Mouse (Mus musculus): ENCODE data around the gene Urb1.

Gene Urb1

GRCm38 (mm10) chr16:90765195-90765877, 44.9 kb downstream of the Urb1 start:
- DNase-seq = peak in 1 of 2 experiments; percentile 45

DNA sequence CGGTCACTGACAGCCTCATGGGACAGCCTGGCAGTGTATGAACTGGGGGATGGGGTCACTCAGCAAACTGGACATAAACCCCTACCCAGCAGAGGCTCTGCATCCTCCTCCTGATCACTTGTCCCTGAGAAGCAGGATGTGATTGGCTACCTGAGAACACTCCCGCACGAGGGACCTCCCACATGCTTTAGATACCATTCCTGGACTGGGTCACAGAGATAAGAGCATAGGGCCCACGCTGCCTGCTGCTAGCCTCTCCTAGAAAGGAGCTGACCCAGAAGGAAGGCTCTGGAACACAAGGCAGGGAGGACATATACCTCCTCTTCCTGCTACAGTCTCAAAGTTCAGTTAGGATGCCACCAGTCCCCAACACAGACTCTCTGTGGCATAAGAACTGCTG, 49.7 kb downstream of the Urb1 start:
- no peak for DNase-seq

- no peak for DNase-seq
Observed at GRCm38 (mm10) chr16:90759335-90759734, 50.9 kb downstream of the Urb1 start.

DNA sequence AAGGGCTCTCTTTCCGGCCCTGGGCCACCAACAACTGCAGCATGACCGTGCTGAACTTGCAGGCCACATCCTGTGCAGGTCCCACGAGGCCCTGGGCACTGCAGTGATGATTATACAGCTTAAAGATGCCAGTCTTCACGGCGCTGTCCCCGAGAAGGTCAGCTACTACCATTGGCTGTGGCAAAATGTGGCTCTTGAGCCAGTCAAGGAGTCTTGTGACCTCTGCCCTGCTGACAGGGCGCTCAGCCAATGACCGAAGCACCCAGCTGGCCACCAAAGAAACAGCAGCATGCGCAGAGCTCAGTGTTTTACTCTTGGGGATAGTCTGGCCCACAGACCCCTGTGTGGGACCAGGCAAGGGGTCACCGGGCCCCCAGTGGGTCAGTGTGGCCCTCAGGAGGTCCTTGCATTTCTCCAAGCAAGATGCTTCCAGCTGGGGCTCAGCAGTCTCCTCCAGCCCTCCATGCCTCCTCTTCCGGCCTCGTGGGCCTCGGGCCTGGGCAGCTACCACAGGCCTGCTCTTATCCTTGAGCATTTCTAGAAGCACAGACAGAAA, 56.7 kb downstream of the Urb1 start:
- no peak for DNase-seq

- DNase-seq = no peak
Observed at GRCm38 (mm10) chr16:90748169-90748568, 62.0 kb downstream of the Urb1 start.

DNA sequence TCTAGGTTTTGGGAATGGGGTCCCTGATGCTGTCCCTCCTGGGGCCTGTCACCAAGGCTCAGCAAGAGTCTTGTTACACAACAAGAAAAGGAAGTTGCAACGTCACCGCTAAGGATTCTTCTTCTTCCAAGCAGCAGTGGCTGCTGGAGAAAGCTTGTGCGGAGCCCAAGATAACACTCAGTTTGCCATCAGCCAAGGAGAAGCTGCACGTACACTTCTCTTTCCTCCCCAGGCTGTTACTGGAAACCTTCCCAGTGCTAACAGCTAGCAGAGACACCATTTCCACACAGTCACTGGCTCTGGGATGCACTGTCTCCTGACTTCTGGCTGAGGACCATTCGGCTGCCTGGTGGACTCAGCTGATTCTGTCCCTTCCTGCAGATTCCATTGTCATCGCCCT, 63.1 kb downstream of the Urb1 start:
- DNase-seq = no peak

DNA sequence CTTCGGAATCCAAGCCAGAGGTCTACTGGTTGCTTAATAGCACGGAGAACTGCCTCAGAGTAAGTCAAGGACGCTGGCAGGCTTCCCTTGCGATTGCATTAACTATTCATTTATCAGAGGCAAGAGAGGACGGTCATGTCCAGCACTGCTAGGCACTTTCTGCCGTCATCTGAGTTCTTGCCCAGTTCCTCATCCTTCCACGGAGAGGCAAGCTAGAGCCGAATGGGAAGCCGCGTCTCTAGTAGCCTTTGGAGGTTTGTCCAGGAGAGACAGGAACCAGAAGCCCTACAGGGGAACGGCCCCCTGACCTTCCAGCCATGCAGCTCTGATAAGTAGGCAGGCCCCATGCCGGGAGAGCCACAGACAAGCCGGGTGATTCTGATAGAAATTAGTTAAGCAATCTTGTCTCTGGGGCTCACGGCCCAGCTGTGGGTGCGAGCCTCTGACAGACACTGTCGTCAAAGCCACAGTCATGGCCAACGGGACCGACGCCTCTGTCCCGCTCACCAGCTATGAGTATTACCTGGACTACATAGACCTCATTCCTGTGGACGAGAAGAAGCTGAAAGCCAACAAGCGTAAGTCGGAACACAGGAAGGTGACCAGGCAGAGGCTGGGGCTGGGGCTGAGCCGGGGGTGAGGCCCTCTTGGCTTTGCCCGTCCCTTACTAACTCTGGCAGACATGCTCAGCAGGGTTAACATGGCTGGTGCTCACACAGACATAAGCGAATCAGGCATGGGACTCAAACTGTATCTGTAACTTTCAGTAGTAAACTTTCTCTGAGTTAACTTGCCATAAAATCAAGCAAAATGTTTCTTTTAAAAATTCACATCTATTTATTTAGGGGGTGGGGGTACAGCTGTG, 71.9 kb downstream of the Urb1 start, which contains the start of gene Mrap:
Gene Mrap, plus strand, starts transcription at position 116 of the 865 bp plus-strand sequence.
- DNase-seq = no peak

DNA sequence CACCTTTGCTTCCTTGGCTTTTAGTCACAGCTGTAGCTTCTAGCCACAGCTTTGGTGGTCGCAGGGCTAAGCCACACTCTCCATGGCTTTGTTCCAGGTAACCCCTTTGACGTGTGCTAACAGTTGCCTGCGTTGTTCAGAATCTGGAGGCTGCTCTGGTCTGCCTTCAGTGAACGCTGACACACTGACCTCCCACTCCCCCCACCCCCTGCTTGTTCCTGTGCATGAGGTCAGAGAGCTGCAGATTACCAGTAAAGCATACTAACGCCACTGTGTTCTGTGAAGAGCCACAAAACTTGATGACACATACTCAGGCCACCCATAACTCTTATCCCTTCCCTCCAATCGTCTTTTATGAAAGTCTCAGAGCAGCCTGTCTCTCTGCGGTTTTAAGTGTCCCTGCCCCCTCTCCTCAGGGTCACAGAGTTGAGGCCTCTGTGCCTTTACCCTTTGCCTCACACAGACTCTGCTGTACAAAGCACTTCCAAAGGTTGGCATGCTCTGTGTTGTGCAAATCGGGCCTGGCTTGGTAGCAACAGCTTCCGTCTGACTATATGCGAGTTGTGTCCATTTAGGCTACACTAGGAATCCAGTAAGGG, 73.4 kb downstream of the Urb1 start:
- DNase-seq = no peak

DNA sequence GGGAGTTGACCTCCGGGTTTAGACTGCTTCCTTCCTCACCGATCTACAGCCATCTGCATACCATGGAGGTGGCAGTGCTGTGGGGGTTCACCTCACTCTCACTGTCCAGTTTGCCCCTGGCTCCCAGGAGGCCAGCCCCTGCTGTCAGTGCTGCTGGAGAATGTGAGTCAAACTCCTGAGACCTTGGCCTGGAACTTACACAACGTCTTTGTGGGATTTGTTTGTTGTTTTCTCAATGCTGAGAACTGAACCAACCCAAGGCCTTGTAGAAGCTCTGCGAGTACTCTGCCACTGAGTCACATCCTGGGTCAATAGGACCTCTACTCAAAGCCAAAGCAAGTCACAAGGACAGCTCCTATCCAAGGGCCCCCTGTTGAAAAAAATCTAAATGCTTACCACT, 74.6 kb downstream of the Urb1 start:
- no peak for DNase-seq

- peak; percentile 97 to 98 for DNase-seq
Observed at GRCm38 (mm10) chr16:90727233-90728115, 82.7 kb downstream of the Urb1 start, which contains the start of gene Mis18a. Gene Mis18a, minus strand, starts transcription at chr16:90727404.

DNA sequence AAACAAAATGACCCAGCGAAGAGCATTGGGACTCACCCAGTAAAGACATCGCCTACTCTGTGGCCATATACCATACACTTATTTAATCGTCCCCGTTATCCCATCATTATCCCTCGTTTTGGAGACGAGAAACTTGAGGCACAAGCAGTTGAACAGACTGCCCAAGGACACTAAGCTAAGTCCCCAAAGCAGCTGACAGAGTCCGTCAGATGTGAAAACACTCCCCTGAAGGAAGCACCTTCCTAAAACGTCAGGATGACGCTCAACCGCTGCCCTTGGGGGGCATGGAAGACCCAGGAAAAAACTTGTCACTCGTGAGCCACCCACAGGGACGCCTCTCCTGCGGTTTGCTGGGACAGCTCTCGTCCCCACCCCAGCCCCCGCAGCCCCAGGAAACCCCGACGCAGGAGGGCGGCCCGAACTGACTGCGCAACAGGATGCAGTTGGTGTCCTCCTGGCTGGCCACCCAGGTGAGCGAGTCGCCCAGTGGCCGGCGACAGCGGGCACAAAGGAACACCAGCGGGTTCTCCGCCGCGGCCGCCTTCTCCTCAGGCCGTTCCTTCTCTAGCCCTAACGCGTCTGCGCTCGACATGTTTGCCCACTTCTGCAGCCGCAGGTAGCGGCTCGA, 83.5 kb downstream of the Urb1 start:
- no peak for DNase-seq

- no peak for DNase-seq
Observed at GRCm38 (mm10) chr16:90724051-90724450, 86.2 kb downstream of the Urb1 start.

- DNase-seq = no peak
Observed at GRCm38 (mm10) chr16:90710313-90710712, 99.9 kb downstream of the Urb1 start.

DNA sequence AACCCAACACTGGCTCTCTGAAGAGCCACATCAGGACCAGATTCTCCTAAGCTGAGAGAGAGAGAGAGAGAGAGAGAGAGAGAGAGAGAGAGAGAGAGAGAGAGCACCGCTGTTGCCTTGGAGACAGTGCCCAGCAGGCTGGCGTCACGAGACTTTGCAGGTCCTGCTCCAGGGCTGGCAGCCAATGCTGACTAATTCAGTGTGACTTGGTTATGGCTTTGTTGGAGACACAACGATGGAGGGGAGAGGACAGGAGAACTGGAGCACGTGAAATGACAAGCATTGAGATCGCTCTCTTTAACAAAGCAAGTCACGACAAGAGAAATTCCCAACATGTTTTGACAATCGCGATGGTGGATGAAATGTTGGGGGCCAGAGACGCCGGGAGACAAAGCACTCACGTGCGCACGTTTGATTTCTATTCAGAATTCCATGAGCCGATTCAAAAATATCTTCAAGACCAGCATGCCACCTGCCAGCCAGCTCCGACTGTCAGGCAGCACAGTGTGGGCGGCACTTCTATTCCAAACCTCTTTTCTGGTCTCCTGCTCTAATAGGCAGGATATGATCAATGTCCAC, 100.4 kb downstream of the Urb1 start:
- DNase-seq = peak; percentile 94 to 96

GRCm38 (mm10) chr16:90706279-90706678, 103.9 kb downstream of the Urb1 start:
- no peak for DNase-seq

DNA sequence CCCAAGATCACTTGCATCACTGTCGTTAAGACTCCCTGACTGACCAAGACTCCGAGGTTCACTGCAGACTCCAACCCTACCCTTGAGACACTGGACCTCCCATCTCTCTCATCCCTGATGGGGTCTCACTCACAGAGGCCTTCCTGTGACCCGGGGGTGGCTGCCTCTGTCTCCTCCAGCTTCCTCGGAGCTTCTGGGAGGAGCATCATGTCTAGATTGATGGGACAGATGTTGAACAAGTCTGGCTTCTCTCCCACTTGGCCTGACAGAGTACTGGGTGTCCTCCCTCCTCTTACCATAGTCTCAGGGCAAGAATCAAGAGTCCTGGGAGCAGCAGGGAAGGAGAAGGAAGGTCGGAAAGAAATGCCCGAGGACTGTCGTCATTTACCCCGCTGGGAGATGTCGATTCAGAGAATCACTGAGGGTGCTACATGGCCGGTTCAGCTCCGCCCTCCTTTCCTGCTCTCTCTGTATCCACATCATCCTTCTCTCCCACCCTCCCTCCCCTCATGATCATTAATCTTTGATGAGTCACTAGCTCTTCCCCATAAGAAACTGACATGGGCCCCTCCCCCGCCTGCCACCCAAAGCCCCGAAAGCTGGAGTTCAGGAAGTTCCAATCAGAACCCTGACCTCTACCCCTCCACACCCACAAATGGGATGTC, 105.9 kb downstream of the Urb1 start:
- no peak for DNase-seq

- no peak for DNase-seq
Observed at GRCm38 (mm10) chr16:90703646-90704045, 106.6 kb downstream of the Urb1 start.

- no peak for DNase-seq
Observed at GRCm38 (mm10) chr16:90701541-90701940, 108.7 kb downstream of the Urb1 start.

Measured in cerebellum, postnatal 10 days (tissue).